Mouse (Mus musculus): ENCODE data around the gene Dcst2.

Gene Dcst2

GRCm38 (mm10) chr3:89388901-89389740 lies 27.3 kb downstream of the Dcst2 start:
- peak in 1 of 2 experiments; percentile 40 for DNase-seq

- peak in 1 of 2 experiments; percentile 41 for DNase-seq
Observed at GRCm38 (mm10) chr3:89390111-89390515, 28.3 kb downstream of the Dcst2 start.

- peak; percentile 32 to 53 for DNase-seq
Observed at GRCm38 (mm10) chr3:89390699-89391662, 29.2 kb downstream of the Dcst2 start.

- DNase-seq, result peak; percentile 64 to 68
Observed at GRCm38 (mm10) chr3:89391663-89392511, 30.1 kb downstream of the Dcst2 start.

- DNase-seq, result peak; percentile 56 to 58
Observed at GRCm38 (mm10) chr3:89392871-89393311, 31.1 kb downstream of the Dcst2 start.

GRCm38 (mm10) chr3:89393605-89394004 lies 31.8 kb downstream of the Dcst2 start:
- DNase-seq, result peak; percentile 97 to 100

- peak; percentile 84 to 89 for DNase-seq
Observed at GRCm38 (mm10) chr3:89394006-89394893, 32.5 kb downstream of the Dcst2 start, which contains the start of gene Zbtb7b. Gene Zbtb7b, minus strand, starts transcription at chr3:89394776.

- DNase-seq, result peak; percentile 87 to 89
Observed at GRCm38 (mm10) chr3:89394894-89395256, 33.1 kb downstream of the Dcst2 start.

- DNase-seq, result peak; percentile 18 to 45
Observed at GRCm38 (mm10) chr3:89395419-89395805, 33.6 kb downstream of the Dcst2 start.

GRCm38 (mm10) chr3:89395806-89396653 lies 34.3 kb downstream of the Dcst2 start:
- peak; percentile 76 for DNase-seq

GRCm38 (mm10) chr3:89396654-89397005 lies 34.9 kb downstream of the Dcst2 start:
- DNase-seq, result no peak

GRCm38 (mm10) chr3:89401329-89401728 lies 39.6 kb downstream of the Dcst2 start:
- DNase-seq, result no peak

- no peak for DNase-seq
Observed at GRCm38 (mm10) chr3:89402693-89403092, 40.9 kb downstream of the Dcst2 start, which contains the start of gene Lenep. Gene Lenep, minus strand, starts transcription at chr3:89402793.

GRCm38 (mm10) chr3:89406887-89407286 lies 45.1 kb downstream of the Dcst2 start:
- DNase-seq, result no peak

- no peak for DNase-seq
Observed at GRCm38 (mm10) chr3:89408448-89408847, 46.7 kb downstream of the Dcst2 start.

- DNase-seq, result no peak
Observed at GRCm38 (mm10) chr3:89409701-89410100, 47.9 kb downstream of the Dcst2 start.

- DNase-seq, result no peak
Observed at GRCm38 (mm10) chr3:89410864-89411263, 49.1 kb downstream of the Dcst2 start.

GRCm38 (mm10) chr3:89411490-89412393 lies 50.0 kb downstream of the Dcst2 start, which contains the start of gene Flad1:
Gene Flad1, minus strand, starts transcription at chr3:89411870.
- peak; percentile 95 to 99 for DNase-seq

GRCm38 (mm10) chr3:89416158-89416557 lies 54.4 kb downstream of the Dcst2 start:
- DNase-seq, result no peak

Data from cerebellum, adult 18-20 months (tissue).